Mouse (Mus musculus): Measurements from ENCODE around the gene Myo1h.

- TF ChIP-seq POLR2A (IDR thresholded peaks at IDR 0.05; ENCODE audit: low read depth, low read length) = no peak
- TF ChIP-seq CTCF (conservative IDR thresholded peaks at IDR 0.05; ENCODE audit: insufficient read depth, insufficient read length, low read depth, low read length) = no peak
Observed at GRCm38 (mm10) chr5:114261494-114261893, 27.5 kb upstream of the Myo1h start.
